Mouse (Mus musculus) leukemia stem cell, adult 10-12 weeks (primary cell): ENCODE data around the gene Zswim3. TPM values are rescaled to one million over a fixed set of nuclear protein-coding genes. Genes with fewer than 3 reads are reported as not detected.

Source experiments
- polyA plus RNA-seq: library from polyadenylated mRNA; stranded (reverse); fragments of >175 nt; gene quantifications from 2 replicates; pipeline ENCODE4 v1.2.3, GENCODE M21; 2012; ENCODE audit warnings: low replicate concordance

Gene Zswim3
- 0.55 and 2.0 TPM in 2 replicates for polyA plus RNA-seq

DNA sequence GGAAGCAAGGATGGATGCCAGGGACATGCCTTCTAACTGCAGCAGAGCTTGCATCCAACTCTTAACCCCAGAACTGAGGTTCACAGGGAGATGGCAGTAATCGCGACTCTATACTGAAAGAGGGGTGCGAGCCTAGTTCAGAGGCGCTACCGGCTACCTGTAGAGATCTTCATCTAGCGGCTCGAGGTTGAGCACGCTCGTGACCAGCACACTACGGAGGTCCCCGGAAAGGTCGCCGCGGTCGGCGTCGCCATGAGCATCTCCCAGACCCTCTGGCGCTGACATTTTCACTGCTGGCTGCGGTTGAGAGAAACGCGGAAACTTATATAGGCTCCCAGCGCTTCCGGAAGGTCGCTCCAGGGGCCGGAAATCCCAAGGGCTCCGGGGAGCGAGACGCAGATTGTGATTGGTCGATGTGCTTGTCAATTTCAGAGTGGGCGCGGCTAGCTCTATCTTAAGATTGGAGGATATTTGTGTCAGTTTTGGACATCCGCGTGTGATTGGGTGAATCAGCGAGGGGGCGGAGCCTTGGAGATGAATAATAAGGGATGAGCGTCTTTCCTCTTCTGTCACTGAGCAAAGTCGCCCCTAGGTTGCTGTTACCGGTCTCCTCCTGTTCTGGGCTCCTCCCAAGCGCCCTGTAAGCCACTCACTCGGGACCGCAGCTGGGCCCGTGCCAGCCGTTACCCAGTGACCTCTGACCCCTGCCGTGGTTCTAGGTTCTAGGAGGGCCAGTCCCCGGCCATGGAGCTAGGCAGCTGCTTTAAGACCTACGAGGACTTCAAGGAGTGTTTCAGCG, at the start of gene Zswim3, which contains the start of gene Acot8:
Zswim3 (plus strand) TSS at position 566 of the 799 bp plus-strand sequence.
Acot8 (minus strand) TSS at position 350 of the 799 bp plus-strand sequence.

GRCm38 (mm10) chr2:164769258-164770037, 35.5 kb upstream of the Zswim3 start, which contains the start of gene Ube2c:
Ube2c (plus strand) TSS chr2:164769898.

DNA sequence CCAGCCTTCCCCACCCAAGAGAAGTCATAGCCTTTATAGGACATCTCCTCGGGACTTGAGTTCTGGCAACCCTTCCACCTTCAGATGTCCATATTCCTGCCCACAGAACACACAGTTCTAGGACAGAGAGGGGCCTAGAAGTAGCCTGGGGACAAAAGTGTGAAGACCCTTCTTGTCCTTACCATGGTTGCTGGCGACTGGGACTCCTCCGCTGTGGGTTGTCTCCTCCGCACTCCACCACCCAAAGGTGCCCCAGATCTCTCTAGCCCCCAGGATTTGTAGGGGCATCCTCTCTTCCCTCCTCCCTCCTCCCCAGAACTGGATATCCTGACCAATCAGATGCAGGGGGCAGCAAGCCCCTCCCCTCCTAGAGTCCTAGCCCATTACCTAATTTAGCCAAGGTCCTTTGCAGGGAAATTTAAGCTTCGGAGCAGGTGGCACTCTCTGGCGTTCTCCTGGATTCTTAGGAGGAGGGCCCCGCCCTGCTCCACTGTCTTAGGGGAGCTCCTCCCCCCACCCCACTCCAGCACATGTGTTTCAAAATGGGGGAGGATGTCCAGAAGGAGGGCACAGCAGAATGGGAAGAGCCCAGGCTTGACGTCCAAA, 25.3 kb upstream of the Zswim3 start, which contains the start of gene Tnnc2:
Tnnc2 (minus strand) TSS at position 487 of the 606 bp plus-strand sequence.

GRCm38 (mm10) chr2:164785481-164786387, 19.2 kb upstream of the Zswim3 start, which contains the start of gene Snx21:
Snx21 (plus strand) TSS chr2:164785823.

GRCm38 (mm10) chr2:164822636-164823165, 17.8 kb downstream of the Zswim3 start, which contains the start of gene Zswim1:
Zswim1 (plus strand) TSS chr2:164822686.

DNA sequence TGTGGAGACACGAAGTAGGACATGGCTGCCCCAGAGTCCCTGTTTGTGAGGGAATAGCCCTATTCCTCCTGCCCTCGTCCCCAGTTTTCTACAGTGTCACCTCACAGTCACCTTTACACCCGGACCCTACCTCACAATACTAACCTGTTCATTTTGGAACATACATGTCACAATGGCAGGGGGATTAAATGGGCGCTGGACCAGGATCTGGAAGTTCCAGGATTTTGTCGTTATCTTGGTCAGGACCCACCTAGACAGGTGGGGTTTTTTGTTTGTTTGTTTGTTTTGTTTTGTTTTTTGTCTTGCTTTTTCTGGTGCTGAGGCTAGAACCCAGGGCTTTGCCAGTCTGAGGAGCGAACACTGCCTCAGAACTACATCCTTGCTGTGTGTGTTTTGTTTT, 23.5 kb downstream of the Zswim3 start, which contains the start of gene Spata25:
Spata25 (minus strand) TSS at position 101 of the 400 bp plus-strand sequence.

DNA sequence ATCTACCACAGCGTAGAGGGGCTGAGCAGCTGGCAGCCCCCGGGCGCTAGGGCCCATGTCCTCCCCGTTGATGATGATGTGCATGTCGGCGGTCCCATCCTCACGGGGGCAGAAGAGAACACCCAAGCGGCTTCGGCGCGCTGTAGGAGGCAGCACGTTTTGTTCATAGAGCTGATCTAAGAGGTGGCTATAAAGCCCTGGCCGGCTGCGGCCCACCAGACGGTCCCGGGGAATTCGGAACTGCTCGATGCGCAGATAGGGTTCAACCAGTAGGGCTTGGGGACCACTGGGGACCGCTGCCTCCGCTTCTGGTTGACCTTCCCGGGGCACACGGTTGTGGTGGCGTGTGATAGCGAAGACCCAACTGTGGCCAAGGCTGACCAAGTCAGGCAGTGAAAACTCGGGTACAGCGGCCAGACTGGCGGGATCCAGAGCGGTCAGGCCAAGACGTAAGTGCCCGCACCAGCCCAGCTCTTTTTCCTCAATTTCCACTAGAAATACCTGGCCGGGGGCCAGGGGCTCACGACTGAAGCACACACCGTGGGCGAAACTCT, 27.9 kb downstream of the Zswim3 start, which contains the start of gene Ctsa:
Ctsa (plus strand) TSS at position 126 of the 554 bp plus-strand sequence.

GRCm38 (mm10) chr2:164833314-164833959, 28.5 kb downstream of the Zswim3 start, which contains the start of gene Neurl2:
Neurl2 (minus strand) TSS chr2:164833456.

GRCm38 (mm10) chr2:164857101-164857821, 52.4 kb downstream of the Zswim3 start, which contains the start of gene Pltp:
Pltp (minus strand) TSS chr2:164857711.

Other genes starting within 250 kb of the Zswim3 start
- not detected in 2 replicates for gene Wfdc2, start 242.7 kb upstream of the Zswim3 start, polyA plus RNA-seq
- not detected in 2 replicates for gene Spint3, start 231.6 kb upstream of the Zswim3 start, polyA plus RNA-seq
- gene Wfdc6a, start 219.7 kb upstream of the Zswim3 start, polyA plus RNA-seq, result not detected in 2 replicates
- gene Eppin, start 211.5 kb upstream of the Zswim3 start, polyA plus RNA-seq, result not detected in 2 replicates
- not detected in 2 replicates for gene Wfdc6b, start 191.6 kb upstream of the Zswim3 start, polyA plus RNA-seq
- not detected in 2 replicates for gene Wfdc8, start 191.5 kb upstream of the Zswim3 start, polyA plus RNA-seq
- gene Wfdc16, start 166.3 kb upstream of the Zswim3 start, polyA plus RNA-seq, result not detected in 2 replicates
- gene Wfdc10, start 149.1 kb upstream of the Zswim3 start, polyA plus RNA-seq, result not detected in 2 replicates
- not detected in 2 replicates for gene Wfdc9, start 148.5 kb upstream of the Zswim3 start, polyA plus RNA-seq
- gene Wfdc11, start 131.0 kb upstream of the Zswim3 start, polyA plus RNA-seq, result not detected in 2 replicates
- not detected in 2 replicates for gene Wfdc13, start 120.0 kb upstream of the Zswim3 start, polyA plus RNA-seq
- not detected in 2 replicates for gene Spint4, start 106.6 kb upstream of the Zswim3 start, polyA plus RNA-seq
- not detected in 2 replicates for gene Spint5, start 89.8 kb upstream of the Zswim3 start, polyA plus RNA-seq
- gene Wfdc3, start 59.2 kb upstream of the Zswim3 start, polyA plus RNA-seq, result 0.14 TPM in 1 of 2 replicates, not detected in the other
- gene Dnttip1, start 59.1 kb upstream of the Zswim3 start, polyA plus RNA-seq, result 30.4 and 109 TPM in 2 replicates
- 143 and 160 TPM in 2 replicates for gene Ube2c, start 35.2 kb upstream of the Zswim3 start, polyA plus RNA-seq
- gene Tnnc2, start 25.1 kb upstream of the Zswim3 start, polyA plus RNA-seq, result not detected in 2 replicates
- gene Snx21, start 19.3 kb upstream of the Zswim3 start, polyA plus RNA-seq, result 3.9 and 10.1 TPM in 2 replicates
- gene Acot8, start 216 bp upstream of the Zswim3 start, polyA plus RNA-seq, result 13.5 and 59.4 TPM in 2 replicates
- gene Zswim1, start 17.6 kb downstream of the Zswim3 start, polyA plus RNA-seq, result 15.5 and 30.3 TPM in 2 replicates
- gene Spata25, start 23.4 kb downstream of the Zswim3 start, polyA plus RNA-seq, result not detected in 2 replicates
- gene Ctsa, start 27.8 kb downstream of the Zswim3 start, polyA plus RNA-seq, result 21.4 and 125 TPM in 2 replicates
- gene Neurl2, start 28.4 kb downstream of the Zswim3 start, polyA plus RNA-seq, result 2.3 and 2.5 TPM in 2 replicates
- 9.3 and 14.4 TPM in 2 replicates for gene Pltp, start 52.6 kb downstream of the Zswim3 start, polyA plus RNA-seq
- gene Pcif1, start 74.2 kb downstream of the Zswim3 start, polyA plus RNA-seq, result 64.8 and 66.4 TPM in 2 replicates
- gene Zfp335, start 106.7 kb downstream of the Zswim3 start, polyA plus RNA-seq, result 63.2 and 88.5 TPM in 2 replicates
- 5.0 and 9.8 TPM in 2 replicates for gene Mmp9, start 135.7 kb downstream of the Zswim3 start, polyA plus RNA-seq
- 0.27 and 0.64 TPM in 2 replicates for gene Slc12a5, start 155.7 kb downstream of the Zswim3 start, polyA plus RNA-seq
- gene Ncoa5, start 229.8 kb downstream of the Zswim3 start, polyA plus RNA-seq, result 43.1 and 78.6 TPM in 2 replicates